Mouse (Mus musculus): ENCODE results near the gene Prrx2.

Prrx2 gene

DNA sequence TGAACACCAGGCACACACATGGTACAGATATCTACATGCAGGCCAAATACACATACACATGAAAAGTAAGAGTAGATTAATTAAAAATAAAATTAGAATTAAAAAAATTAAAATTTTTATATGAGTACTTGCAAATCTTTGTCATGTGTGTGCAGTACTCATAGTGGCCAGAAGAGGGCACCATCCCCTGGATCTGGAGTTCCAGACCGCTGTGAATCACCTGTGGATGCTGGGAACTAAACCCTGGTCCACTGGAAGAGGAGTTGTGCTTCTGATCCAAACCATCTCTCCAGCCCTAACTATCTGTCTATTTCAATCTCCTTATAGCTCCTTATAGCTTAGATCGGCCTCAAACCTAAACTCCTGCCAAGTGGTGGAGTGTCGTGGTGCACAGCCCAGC, 13.7 kb upstream of the Prrx2 start:
- in situ Hi-C loops (cut with MboI, MseI): loop anchor here in 1 of 2 experiments (10.0 kb wide), 1 partner anchor 756 kb away; no protein-coding TSS in a partner anchor

GRCm38 (mm10) chr2:30822460-30822859, 12.3 kb upstream of the Prrx2 start:
- in situ Hi-C loops (cut with MboI, MseI): loop anchor here in 1 of 2 experiments (10.0 kb wide), 1 partner anchor 758 kb away; no protein-coding TSS in a partner anchor

DNA sequence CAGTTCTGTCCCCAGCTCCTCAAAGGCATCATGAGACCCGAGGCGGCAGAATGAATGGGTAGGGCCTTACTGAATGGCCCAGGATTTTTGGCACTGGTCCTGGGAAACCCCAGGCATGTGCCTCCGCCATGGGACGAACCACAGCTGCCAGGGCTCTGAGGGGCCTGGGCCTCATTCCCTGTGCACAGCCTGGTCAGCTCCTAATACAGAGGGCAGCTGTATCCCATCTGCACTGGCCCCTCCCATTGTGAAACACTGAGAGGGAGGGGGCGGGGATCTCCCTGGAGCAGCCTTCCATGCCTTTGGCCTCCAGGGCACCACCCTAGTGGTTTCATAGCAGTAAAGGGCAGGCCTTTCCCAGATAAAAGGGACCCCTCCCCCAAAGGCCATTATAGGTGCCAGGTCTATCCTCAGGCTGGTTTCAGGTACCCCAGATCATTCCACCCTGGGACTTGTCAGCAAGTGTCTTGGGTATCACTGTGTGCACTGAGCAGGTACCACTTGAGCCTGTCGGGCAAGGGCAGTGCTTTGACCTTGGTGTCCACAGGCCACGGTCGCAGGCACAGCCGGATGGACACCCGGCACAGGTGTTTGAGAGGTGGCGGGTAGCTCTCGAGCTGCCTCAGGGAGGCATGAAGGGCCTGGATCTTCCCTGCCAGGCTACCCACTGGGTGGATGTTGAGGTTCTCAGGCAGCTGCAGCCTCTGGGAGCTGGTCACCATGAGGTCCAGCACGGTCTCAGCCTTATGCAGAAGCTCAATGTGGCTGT, 11.2 kb upstream of the Prrx2 start:
- in situ Hi-C loops (cut with MboI, MseI): loop anchor here in 1 of 2 experiments (10.0 kb wide), 1 partner anchor 759 kb away; no protein-coding TSS in a partner anchor

DNA sequence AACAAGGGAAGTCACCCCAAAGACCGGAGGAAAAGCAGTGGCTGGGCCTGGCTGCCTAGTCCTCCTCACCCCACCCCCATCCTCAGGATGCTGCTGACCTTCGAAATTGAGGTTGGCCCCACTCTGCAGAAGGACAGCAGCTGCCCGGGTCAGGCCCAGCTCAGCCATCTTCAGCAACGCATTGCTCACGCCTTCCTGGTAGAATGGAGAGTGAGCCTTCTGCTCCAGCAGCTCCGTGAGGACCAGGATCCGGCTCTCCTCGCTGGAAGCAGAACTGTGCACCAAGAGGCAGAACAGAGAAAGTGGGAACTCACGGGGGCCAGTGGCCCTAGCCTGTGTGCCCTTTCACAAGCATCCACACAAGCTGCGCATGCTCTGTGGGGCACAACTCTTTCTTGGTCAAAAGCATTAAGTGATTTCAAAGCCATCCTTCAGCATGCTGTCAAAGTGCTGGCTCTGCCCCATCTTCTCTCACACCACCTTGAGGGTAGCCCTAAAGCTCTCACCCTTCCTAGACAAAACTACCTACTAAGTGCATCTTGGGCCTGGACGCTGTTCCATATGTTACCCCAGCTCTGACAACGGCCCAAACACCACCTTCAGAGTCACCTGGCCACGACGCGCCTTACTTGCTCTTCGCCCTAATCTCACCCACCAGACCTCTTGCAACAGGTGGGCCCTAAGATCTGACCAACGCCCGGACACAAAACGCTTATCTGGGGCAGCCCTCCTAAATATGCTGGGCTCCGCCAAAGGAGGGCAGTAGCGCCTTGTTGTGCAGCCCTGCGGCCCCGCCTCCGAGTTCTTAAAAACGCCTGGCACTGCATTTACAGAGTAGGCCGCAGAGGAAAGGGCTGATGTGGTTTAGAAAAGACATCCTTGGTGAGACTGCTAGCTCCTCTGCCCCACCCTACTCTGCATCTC, 7.7 kb upstream of the Prrx2 start:
- in situ Hi-C loops (cut with MboI, MseI): loop anchor here in 1 of 2 experiments (5.0 to 10.0 kb wide), 2 partner anchors 105 to 762 kb away; no protein-coding TSS in a partner anchor

- in situ Hi-C loops (cut with MboI, MseI): loop anchor here in 1 of 2 experiments (5.0 to 10.0 kb wide), 2 partner anchors 104 to 763 kb away; no protein-coding TSS in a partner anchor
These were observed 6.9 kb upstream of the Prrx2 start for GRCm38 (mm10) chr2:30827749-30828475.

- in situ Hi-C loops (cut with MboI, MseI): loop anchor here in 1 of 2 experiments (5.0 to 10.0 kb wide), 2 partner anchors 103 to 765 kb away; no protein-coding TSS in a partner anchor
These were observed 5.5 kb upstream of the Prrx2 start for GRCm38 (mm10) chr2:30829315-30829714.

DNA sequence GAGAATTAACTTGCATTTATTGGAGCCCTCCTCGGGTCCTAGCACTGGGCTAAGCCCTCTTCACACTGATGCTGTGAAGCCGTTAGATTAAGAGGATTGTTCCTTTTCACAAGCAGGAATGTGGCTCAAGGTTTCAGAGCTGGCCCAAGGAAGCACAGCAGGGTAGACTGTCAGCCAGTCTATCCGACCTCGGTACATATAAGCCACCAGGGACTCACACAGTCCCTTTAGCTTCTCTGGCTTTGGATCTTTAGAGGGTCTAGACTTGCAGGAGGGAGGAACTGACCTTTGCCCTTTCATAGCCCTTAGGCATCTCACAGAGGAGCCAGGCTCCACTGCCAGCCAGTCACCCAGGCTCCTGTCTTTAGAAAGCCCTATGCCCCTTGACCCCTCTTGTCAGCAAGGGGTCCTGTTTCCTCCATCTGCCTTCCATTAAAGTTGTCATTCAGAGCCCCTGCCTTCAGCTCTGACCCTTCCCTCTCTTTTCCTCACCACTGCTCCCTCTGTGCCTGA, 4.4 kb upstream of the Prrx2 start, which contains the start of gene Asb6:
Gene Asb6, minus strand, starts transcription at position 51 of the 513 bp plus-strand sequence.
- in situ Hi-C loops (cut with MboI, MseI): no loop called here

DNA sequence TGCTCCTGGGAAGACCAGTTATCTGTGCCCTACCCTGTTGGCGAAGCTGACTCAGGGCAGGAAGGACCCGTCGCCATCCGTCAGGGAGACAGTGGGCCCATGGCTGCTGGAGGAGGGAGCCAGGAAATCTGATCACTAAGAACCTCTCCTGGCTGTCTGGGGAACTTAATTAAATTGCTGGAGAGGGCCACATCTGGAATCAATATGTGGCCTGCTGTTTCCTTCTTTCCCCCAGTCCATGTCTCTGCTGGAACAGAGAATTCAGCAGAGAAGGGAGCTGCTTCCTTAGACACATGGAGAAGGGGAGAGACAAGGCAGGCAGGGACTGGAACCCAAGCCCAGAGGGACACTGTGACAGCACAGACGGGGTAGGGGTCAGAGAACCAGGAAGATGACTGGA, 1.1 kb upstream of the Prrx2 start:
- in situ Hi-C loops (cut with MboI, MseI): no loop called here

GRCm38 (mm10) chr2:30836238-30836990, 1.6 kb downstream of the Prrx2 start:
- in situ Hi-C loops (cut with MboI, MseI): no loop called here

- in situ Hi-C loops (cut with MboI, MseI): no loop called here
These were observed 7.8 kb downstream of the Prrx2 start for GRCm38 (mm10) chr2:30842615-30843014.

DNA sequence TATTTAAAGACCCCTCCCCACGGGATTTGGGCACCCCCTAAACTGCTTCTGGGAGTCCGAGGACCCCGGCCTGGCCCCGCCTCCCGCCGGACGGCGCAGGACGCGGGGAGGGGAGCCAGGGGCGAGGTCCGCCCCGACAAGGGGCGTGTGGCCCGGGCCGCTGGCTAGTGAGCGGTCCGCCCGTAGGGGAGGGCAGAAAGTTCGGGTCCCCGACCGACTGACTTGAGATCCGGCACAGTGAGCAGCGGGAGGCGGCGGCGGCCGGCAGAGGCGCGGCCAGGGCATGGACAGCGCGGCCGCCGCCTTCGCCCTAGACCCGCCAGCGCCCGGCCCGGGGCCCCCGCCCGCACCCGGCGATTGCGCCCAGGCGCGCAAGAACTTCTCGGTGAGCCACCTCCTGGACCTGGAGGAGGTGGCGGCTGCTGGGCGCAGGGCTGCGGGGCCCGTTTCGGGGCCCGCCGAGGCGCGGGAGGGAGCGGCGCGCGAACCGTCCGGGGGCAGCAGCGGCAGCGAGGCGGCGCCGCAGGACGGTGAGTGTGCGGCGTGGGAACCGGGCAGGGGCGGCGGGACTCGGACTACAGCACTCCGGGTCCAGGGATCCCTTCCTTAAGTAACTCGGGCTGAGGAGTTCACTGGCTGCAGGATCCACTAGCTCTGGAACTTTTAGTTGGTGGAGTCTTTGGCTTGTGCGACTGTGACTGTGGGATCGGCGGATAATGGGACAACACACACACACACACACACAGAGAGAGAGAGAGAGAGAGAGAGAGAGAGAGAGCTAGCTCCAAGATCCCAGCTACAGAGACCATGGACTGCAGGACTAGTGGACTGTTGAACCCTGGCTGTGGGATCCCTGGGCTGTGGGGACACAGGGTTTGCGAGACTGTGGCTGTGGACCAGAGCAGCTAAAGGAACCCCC, 10.6 kb downstream of the Prrx2 start:
- in situ Hi-C loops (cut with MboI, MseI): no loop called here

GRCm38 (mm10) chr2:30846236-30846635, 11.5 kb downstream of the Prrx2 start:
- in situ Hi-C loops (cut with MboI, MseI): no loop called here

DNA sequence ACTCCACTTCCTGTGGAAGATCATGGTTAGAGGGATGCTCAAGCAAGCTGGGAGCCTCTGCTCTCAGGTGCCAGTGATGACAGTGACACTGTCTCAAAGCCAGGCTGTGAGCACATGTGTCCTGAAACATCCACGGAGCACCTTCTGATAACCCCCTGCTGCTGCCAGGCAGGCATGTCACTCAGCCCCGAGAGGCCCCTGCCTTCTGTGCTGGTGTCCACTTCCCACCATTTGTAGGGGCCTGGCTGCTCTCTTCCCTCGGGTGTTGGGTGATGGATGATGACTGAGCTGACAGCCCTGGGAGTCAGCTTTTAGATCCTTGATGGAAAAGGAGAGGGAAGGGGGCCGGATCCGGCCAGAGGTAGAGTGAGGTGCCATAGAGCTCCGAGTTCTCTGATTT, 12.0 kb downstream of the Prrx2 start:
- in situ Hi-C loops (cut with MboI, MseI): no loop called here

DNA sequence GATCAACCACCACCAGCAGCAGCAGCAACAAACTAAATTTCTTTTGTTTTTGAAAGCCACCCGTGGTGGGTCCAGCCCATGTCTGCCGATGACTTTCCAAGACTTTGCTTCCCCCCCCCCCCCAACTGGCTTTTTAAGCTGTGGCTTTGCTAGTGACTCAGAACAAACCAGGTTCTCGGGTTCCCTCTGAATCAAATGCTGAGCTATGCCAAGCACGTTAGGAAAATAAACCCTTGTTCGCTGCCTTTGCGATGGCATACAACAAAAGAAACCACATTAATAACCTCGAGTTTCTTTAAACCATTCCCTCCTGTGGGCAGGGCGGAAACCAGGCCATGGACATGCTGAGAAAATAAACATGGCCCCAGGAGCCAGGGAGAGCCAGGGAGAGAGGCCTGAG, 13.4 kb downstream of the Prrx2 start:
- in situ Hi-C loops (cut with MboI, MseI): no loop called here

DNA sequence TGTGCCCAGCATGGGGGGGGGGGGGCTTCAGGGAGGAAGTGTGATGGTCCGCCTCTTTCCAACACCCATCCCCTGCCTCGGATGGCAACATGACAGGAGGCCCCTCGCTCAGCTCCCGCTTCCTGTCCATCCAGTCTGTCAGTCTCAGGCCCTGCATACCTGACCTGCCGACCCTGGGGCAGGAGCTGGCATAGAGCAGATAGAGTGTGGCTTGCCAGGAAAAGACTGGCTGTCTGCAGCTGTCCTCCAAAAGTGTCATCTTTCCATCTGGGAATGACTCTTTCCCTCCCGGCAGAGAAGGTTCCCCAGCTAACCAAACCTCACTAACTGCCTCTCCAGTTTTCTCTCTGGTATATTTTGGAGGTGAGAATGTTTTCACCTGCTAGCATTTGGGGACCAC, 15.8 kb downstream of the Prrx2 start:
- in situ Hi-C loops (cut with MboI, MseI): no loop called here

GRCm38 (mm10) chr2:30852771-30853313, 18.1 kb downstream of the Prrx2 start:
- in situ Hi-C loops (cut with MboI, MseI): no loop called here

DNA sequence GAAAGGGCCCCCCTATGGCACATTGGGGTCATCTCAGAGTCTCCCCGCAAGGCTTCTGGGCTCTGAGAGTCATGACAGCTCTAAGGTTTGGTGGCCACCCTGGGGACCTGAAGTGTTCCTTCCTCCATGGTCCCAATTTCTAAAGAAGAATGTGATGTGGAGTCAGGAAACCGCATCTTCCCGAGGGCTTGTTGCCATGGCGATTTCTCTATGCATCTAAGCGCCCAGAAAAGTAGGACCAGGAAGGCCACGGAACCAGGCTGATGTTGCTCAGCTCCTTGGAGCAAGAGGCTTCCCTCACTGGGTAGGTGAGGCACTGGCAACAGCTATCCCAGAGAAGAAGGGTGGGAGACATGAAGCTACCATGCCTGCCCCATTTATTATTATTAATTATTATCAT, 22.3 kb downstream of the Prrx2 start:
- in situ Hi-C loops (cut with MboI, MseI): no loop called here

- in situ Hi-C loops (cut with MboI, MseI): no loop called here
These were observed 25.0 kb downstream of the Prrx2 start for GRCm38 (mm10) chr2:30859782-30860181.

DNA sequence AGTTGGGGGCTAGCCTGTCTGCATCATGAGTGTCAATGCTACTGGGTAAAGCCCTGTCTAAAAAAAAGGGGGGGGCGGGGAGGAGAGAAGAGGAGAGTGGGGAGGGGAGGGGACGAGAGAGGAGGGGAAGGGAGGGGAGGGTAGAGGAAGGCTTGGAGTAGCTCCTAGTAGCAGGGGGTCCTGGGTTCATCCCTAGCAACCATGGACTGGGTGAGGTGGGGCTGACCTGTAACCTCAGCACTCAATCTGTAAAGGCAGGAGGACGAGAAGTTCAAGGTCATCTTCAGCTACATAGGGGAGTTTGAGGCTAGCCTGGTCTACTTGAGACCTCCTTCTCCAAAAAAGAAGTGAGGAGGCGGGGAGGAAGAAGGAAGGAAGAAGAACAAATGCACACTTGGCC, 27.3 kb downstream of the Prrx2 start:
- in situ Hi-C loops (cut with MboI, MseI): no loop called here
